Mouse (Mus musculus): ENCODE results near the gene Adss.

Gene Adss

DNA sequence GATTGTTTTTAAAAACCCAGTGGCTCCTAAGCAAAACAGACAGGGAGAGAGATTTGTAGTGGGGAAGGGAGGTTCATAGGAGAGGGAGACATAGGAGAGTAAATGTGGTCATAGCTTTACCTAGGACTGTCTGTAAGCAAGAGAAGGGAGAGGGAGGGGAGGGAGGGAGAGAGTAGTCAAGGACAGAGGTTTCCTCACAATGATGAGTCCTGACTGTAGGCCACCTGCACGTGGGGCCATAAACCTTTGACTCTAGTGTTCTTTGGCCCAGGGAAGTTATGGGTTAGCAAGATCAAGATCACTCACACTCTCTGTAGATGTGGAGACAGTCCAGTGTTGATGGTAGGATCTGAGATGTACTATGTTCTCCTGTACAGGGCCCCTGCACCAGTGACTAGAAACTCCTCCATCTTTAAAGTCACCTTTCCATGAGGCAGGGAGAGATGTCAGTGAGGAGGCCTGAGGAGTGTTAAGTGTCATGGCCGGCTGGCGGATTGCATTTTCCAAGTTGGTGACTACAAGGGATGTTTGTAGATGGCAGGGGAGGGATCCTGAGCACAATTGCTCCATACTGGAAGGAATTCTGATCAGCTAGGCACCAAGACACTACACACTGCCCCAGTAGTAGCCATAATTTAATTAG lies 68.3 kb downstream of the Adss start:
- DNase-seq: no peak

- DNase-seq: no peak
Observed at GRCm38 (mm10) chr1:177726870-177727269, 69.4 kb downstream of the Adss start.

- DNase-seq: no peak
Observed at GRCm38 (mm10) chr1:177723786-177724185, 72.5 kb downstream of the Adss start.

GRCm38 (mm10) chr1:177719029-177719427 lies 77.3 kb downstream of the Adss start:
- peak; percentile 15 to 30 for DNase-seq

DNA sequence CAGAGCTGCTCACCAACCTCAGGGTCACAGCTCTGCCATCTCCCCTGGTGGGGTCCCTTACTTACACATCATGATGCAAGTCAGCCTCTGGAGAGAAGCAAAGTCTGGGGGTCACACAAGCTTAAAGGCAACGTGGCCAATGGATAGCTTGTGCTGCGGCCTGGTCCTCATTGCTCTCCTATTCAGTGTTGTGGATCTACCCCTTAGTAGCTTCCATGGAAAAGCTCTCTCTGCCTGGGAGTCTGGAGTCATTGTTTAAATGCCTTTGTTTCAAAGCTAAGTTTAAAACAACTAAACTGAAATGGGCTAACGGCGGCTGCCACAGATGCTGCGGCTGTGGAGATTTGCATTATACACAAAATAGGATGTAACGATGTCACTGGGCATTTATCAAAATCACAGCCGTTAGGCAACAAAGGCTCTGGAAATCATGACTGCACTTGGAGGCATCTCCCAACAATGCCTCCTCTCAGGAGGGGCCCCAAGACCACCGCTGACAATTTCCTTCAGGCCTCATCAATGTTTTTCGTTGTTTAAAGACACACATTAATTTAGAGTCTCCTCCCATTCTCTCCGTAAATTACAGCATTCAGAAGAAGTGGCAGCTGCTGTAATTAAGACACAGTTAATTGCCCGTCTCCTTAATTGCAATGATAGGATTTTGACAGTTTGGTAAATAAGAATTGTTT lies 77.8 kb downstream of the Adss start:
- no peak for DNase-seq

DNA sequence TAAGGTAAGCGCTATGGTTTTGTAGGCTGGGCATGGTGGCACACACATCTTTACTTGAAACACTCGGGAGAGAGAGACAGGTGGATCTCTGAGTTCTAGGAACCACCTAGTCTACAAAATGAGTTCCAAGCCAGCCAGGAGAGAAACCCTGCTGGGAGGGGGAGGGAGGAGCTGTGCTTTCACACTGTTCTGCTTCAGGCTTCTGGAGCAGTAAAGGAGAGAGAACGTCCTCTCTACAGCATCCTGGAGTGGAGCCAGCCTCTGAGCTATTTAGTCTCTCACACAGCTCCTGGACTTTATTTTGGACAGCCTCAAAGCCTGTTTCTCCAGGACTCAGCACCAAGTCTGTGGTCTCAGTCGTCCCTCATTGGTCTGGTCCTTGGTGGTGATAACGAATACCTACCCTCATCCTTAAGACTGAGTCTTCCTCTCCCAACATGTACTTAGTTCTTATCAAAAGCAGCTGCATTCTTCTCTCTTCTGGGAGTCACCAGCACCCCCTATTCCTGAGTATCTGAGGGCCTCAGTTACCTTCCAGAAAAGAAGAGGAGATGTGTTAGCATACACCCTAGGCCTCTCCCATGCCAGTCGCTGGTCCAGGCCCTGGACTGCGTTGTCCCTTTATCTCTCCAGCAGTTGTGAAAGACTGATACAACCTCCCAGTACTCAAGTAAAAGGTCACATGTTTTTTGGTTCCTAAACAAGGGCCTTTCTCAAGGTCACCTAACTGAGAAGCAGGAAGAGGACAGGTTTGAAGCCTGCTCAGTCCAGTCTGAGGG lies 79.1 kb downstream of the Adss start:
- DNase-seq: no peak

- DNase-seq: no peak
Observed at GRCm38 (mm10) chr1:177716448-177716847, 79.9 kb downstream of the Adss start.

GRCm38 (mm10) chr1:177714397-177715012 lies 81.8 kb downstream of the Adss start:
- DNase-seq: no peak

GRCm38 (mm10) chr1:177713635-177714396 lies 82.5 kb downstream of the Adss start:
- DNase-seq: no peak

Measured in lung, adult 18-20 months (tissue).